Mouse (Mus musculus) heart, embryonic 15.5 days (tissue): ENCODE results near the gene Arl4a. TPM values are rescaled to one million over a fixed set of nuclear protein-coding genes. Genes with fewer than 3 reads are reported as not detected.
A peak's percentile ranks its signal among the peaks of the same experiment; 100 is the strongest.

ENCODE experiments used
- ATAC-seq: fragments of 200-750 bp; cut with Nextera tagmentation; replicated peaks from 2 replicates; pipeline ENCODE4 v1.8.0; 2017; ENCODE audit warnings: low read depth, moderate TSS enrichment; ENCODE audit not compliant: insufficient number of reproducible peaks, insufficient read depth, low FRiP score
- H3K27ac ChIP-seq: fragments of 300-500 bp; sonication (generic); 2 replicates; pipeline ENCODE4 v1.5.1; 2015; ENCODE audit warnings: mild to moderate bottlenecking, inconsistent platforms
- H3K27me3 ChIP-seq: fragments of 300-500 bp; sonication (generic); 2 replicates; pipeline ENCODE4 v1.6.1; 2015; ENCODE audit warnings: inconsistent platforms
- H3K36me3 ChIP-seq: fragments of 300-500 bp; sonication (generic); 2 replicates; pipeline ENCODE4 v1.6.1; 2015; ENCODE audit warnings: mild to moderate bottlenecking, inconsistent platforms
- H3K4me1 ChIP-seq: fragments of 300-500 bp; sonication (generic); replicated peaks from 2 replicates; pipeline ENCODE4 v1.6.1; 2015; ENCODE audit warnings: inconsistent platforms
- H3K4me2 ChIP-seq: fragments of 300-500 bp; sonication (generic); 2 replicates; pipeline ENCODE4 v1.6.1; 2015; ENCODE audit warnings: inconsistent platforms, mild to moderate bottlenecking, moderate library complexity
- H3K4me3 ChIP-seq: fragments of 300-500 bp; sonication (generic); 2 replicates; pipeline ENCODE4 v1.5.1; 2015; ENCODE audit warnings: mild to moderate bottlenecking, inconsistent platforms
- H3K9ac ChIP-seq: fragments of 300-500 bp; sonication (generic); 2 replicates; pipeline ENCODE4 v1.6.1; 2015; ENCODE audit warnings: mild to moderate bottlenecking, inconsistent platforms
- H3K9me3 ChIP-seq: fragments of 300-500 bp; sonication (generic); replicated peaks from 2 replicates; pipeline ENCODE4 v1.6.1; 2016; ENCODE audit warnings: inconsistent platforms
- WGBS: fragments of 180-500 bp; shearing (Covaris S2); methylation state at CpG from one replicate; pipeline ENCODE4 v1.1.7; 2015; ENCODE audit warnings: mixed read lengths; 5-methylcytosine and 5-hydroxymethylcytosine counted together
- polyA plus RNA-seq: library from polyadenylated mRNA; unstranded; fragments of >200 nt; fragmentation: Nextera tagmentation; extraction: Ambion mirVana; gene quantifications from 2 replicates; pipeline ENCODE4 v1.2.1, GENCODE M21; 2015

Gene Arl4a
- polyA plus RNA-seq, 1 experiment from 2014 or later: 33.8 TPM

DNA sequence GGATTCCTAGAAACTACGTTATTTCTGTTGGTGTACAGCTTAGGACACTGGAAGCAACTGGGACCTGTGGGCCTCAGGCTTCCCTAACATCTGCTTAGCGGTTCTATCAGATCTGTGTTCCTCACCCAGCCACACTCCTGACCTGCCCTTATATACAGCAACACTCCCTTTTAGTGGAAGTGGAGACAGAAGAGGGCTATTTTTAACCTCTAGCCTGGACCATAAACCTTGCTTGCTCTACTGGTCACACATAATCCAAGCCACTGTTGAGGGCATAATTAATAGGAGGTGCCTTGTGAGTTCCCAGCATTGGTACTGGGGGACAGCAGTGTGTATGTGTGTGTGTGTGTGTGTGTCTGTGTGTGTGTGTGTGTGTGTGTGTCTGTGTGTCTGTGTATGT, 33.1 kb downstream of the Arl4a start:
- Histone ChIP-seq H3K4me3 (no peak overlapping the region), H3K4me1 (0 out of 2 replicates have a peak, but pooled peaks cover 4% of the 10 kb centered on the region), H3K27me3 (no peaks in the 10 kb centered on the region), H3K4me2 (no peak overlapping the region), H3K27ac (no peak overlapping the region), H3K36me3 (no peaks in the 10 kb centered on the region), H3K9me3 (no peaks in the 10 kb centered on the region), H3K9ac (no peak overlapping the region)
- 42% methylated on average over 2 of the region's 2 CpGs for WGBS
- no peak for ATAC-seq

DNA sequence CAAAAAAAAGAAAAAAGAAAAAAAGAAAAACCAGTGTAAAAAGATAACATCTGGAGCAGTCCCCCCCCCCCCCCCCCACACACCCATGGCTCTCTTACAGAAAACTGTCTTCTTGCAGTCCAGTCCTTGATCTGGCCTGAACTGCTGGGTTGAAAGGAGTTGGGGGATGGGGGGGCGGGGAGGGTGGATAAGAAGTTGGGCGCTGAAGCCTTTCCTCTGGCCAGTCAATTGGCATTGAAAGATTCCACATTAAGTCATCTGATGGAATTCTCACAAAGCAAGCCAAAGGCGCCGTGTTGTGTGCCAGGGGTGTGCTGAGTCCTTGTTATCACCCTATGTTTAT, 39.0 kb downstream of the Arl4a start:
- Histone ChIP-seq H3K9me3 (no peaks in the 10 kb centered on the region), H3K9ac (no peak overlapping the region), H3K4me1 (peaks cover 7% of the 10 kb centered on the region), H3K27me3 (no peaks in the 10 kb centered on the region), H3K36me3 (no peaks in the 10 kb centered on the region), H3K4me2 (no peak overlapping the region), H3K4me3 (no peak overlapping the region), H3K27ac (no peak overlapping the region; the same call in 1 of the 2 replicates)
- 47% methylated on average over 4 of the region's 4 CpGs for WGBS
- no peak for ATAC-seq

DNA sequence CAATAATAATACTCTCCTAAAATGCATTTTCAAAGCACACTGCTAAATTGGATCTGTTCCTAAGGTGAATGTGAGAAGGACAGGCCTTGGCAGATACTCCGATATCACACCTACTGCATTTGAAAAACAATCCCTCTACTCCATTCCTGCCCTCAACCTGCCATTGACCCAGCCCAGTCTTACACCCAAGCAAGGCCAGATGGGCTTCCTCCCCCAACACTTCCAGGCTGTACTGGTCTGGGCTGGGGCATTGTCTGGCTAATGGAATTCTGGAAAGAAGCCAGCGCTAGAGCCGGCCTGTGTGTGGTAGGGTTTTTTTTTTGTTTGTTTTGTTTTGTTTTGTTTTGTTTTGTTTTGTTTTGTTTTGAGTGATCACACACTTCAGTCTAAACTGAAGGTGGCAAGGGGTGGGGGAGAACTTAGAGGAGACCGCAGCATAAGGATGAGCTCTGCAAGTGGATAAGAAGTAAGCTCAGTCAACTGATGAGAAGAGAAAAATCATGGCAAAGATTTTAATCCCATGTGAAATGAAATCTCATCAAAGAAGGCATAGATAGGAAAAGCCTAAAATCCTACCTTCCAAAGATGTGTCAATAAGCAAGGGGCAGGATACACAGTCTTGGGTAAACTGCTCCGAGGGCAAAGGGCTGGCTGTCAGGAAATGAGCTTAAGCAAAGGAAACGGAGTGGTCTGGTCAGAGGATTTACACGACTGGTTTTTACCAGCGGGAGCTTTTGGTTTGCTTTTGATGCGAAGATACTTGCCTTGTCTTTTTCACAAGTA, 39.6 kb downstream of the Arl4a start:
- peaks cover 7% of the 10 kb centered on the region for H3K4me1 ChIP-seq
- H3K27me3 ChIP-seq: no peaks in the 10 kb centered on the region
- H3K36me3 ChIP-seq: no peaks in the 10 kb centered on the region
- 23% methylated on average over 9 of the region's 9 CpGs for WGBS
- no peaks in the 10 kb centered on the region for H3K9me3 ChIP-seq
- no peak overlapping the region for H3K9ac ChIP-seq
- peak; percentile 76 for ATAC-seq
- peak overlapping the region; percentile 32; the same call in 1 of the 2 replicates for H3K27ac ChIP-seq
- no peak overlapping the region for H3K4me3 ChIP-seq
- H3K4me2 ChIP-seq: no peak overlapping the region

DNA sequence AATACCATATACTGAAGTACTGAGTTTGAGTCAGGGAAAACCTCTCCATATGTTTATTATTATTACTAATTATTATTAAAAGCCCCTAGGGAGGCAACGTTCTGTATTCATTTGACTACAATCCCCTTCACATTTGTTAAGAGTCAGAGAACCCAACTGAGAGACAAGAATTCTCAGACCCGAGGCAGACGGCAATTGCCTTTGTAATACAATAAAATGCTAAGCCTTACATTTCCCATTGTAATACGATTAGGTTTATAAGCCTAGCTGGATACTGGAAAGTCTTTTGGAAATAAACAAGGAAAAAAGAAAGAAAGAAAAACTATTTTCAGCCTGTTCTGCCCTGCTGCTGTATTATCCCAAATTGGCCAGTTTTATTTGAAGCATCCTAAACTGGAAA, 40.2 kb downstream of the Arl4a start:
- H3K9ac ChIP-seq: no peak overlapping the region
- 60% methylated on average over 4 of the region's 4 CpGs for WGBS

DNA sequence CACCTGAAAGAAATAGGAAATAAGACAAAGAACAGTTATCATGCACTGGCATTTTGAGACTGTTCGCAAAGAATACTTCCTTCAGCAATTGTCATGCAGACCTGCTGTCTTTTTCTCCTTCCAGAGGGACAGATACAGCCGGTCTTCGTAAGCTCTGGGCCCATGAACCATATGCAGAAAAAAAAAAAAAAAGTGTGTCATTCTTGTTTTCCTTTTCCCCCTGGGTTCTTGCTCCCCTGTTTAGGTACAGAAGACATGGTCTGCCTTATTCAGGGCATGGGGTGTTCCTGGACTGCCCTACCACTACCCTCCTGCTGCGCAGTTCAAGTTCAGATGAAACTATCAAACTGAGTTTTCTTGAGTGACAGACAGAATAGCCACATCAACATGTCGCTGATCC, 41.8 kb downstream of the Arl4a start:
- no peaks in the 10 kb centered on the region for H3K36me3 ChIP-seq
- no peak overlapping the region for H3K9ac ChIP-seq
- H3K9me3 ChIP-seq: no peaks in the 10 kb centered on the region
- no peak for ATAC-seq
- no peak overlapping the region for H3K4me2 ChIP-seq
- no peak overlapping the region for H3K4me3 ChIP-seq
- H3K4me1 ChIP-seq: peaks cover 7% of the 10 kb centered on the region
- H3K27ac ChIP-seq: no peak overlapping the region
- H3K27me3 ChIP-seq: no peaks in the 10 kb centered on the region
- 84% methylated on average over 5 of the region's 5 CpGs for WGBS

More for the DNA sequence above, 40.2 kb downstream of the Arl4a start:
- no peak for ATAC-seq
- Histone ChIP-seq H3K27ac (no peak overlapping the region), H3K4me3 (no peak overlapping the region), H3K4me2 (no peak overlapping the region), H3K9me3 (no peaks in the 10 kb centered on the region), H3K4me1 (peaks cover 7% of the 10 kb centered on the region), H3K27me3 (no peaks in the 10 kb centered on the region), H3K36me3 (no peaks in the 10 kb centered on the region)

DNA sequence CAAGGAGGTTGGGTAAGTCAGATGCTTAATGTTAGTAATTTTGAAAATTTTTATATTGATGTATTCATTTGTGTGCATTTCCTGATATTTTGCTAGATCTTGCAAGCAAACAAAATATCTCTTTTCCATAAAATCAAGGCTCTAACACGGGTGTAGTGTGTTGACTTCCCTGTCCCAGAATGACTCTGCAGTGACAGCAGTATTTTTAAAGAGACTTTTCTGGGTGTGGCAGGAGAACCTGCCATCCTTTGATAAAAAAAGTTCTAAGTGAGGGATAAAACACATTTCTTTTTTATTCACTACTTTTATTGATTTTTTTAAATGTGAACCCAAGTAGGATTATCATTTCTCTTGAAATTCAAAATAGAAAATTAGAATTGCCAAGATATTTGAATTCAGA, 42.2 kb downstream of the Arl4a start:
- no peak for ATAC-seq
- Histone ChIP-seq H3K36me3 (no peaks in the 10 kb centered on the region), H3K27ac (no peak overlapping the region), H3K9ac (no peak overlapping the region), H3K4me1 (peaks cover 7% of the 10 kb centered on the region), H3K4me3 (no peak overlapping the region), H3K27me3 (no peaks in the 10 kb centered on the region), H3K4me2 (no peak overlapping the region), H3K9me3 (no peaks in the 10 kb centered on the region)
- 67% methylated on average over 1 of the region's 1 CpGs for WGBS

DNA sequence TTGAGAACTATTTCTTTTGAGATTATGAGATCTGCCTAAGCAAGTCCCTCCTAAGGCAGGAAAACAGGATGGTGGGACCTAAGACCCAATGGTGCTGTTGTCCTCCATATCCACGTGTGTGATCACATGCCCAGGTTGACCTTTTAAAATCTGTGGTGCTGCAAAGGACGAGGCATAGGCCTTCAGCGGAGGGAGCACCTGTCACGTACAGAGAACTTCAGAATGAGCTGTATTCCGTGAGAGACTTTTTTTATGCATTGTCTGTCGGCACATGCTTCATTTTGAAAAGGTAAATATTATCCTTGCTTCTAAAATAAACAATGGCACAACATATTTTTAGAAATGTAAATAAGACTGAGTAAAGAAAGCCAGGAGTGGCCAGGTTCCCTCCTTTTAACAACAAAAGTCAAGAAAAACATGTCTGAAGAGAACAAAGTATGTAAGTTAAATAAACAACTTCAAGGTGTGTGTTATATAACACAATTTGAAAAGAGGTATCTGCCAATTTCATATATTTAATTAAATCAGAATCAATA, 45.0 kb downstream of the Arl4a start:
- Histone ChIP-seq H3K27me3 (no peaks in the 10 kb centered on the region), H3K9ac (no peak overlapping the region), H3K4me1 (no peaks in the 10 kb centered on the region), H3K4me2 (no peak overlapping the region), H3K36me3 (no peaks in the 10 kb centered on the region), H3K4me3 (no peak overlapping the region), H3K9me3 (no peaks in the 10 kb centered on the region), H3K27ac (no peak overlapping the region)
- ATAC-seq: no peak
- WGBS: 69% methylated on average over 6 of the region's 6 CpGs

DNA sequence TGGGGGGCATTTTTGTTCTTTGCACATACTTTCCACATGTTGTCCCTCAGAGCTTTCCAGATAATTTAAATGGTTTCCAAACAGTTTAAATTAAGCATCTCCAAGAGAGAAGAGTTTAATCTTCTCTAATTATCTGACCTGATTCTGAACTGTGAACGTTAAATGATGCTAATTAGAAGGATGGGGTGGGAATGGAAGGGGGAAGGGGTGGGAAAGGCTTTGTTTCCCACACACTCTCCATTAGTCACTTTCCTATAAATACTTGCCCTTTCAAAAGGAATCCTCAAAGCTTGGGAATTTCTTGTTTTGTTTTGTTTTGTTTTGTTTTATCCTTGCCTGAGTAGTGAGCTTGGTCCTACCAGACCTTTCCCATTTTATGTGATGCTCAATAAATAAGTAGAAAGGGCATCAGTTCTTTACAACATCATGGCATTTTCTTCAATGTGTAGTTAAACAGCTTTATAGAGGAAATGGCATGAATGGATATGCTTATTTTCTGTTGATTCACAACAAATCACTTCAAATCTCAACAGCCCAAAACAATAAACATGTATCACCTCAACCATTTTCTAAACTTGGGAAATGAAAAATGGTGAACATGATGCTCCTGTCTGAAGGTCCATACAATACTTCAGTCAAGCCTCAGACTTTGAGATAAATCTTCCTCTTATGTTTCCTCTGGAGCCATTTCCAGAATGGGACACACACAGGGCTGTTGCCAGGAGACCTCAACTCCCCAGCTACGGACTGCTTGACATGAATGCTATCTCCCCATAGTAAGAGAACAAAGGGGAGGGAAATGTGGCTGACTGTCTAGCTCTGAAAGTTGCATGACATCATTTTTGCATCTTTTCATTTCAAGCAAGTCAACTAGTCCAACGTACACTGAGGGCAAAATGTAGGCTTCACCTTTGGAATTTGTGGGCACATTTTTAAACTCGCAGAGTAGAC, 46.7 kb downstream of the Arl4a start:
- no peaks in the 10 kb centered on the region for H3K9me3 ChIP-seq
- H3K4me3 ChIP-seq: no peak overlapping the region
- H3K4me1 ChIP-seq: no peaks in the 10 kb centered on the region
- H3K27ac ChIP-seq: no peak overlapping the region
- no peak overlapping the region for H3K4me2 ChIP-seq
- no peak overlapping the region for H3K9ac ChIP-seq
- 48% methylated on average over 4 of the region's 4 CpGs for WGBS
- H3K27me3 ChIP-seq: no peaks in the 10 kb centered on the region
- H3K36me3 ChIP-seq: no peaks in the 10 kb centered on the region
- ATAC-seq: no peak

DNA sequence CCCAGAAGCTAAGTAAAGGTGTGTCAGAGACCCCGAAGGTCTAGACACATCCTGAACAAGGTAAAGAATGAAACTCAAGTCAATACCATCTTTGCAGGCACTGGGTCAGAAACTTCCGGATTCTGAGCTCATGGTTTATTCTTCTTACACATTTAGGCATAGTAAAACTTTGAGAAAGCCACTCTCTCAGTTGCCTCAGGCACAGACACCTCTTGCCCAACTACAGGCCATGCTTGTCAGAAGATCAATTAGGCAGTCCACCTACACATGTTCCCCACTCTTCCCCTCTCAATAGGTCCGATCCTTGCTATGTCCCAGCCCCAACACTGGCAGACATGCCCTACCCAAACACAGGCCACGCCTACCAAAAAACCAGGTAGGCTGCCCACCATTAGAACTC, 48.7 kb downstream of the Arl4a start:
- Histone ChIP-seq H3K9me3 (no peaks in the 10 kb centered on the region), H3K27ac (no peak overlapping the region), H3K27me3 (no peaks in the 10 kb centered on the region), H3K36me3 (no peaks in the 10 kb centered on the region), H3K4me1 (no peaks in the 10 kb centered on the region), H3K9ac (no peak overlapping the region), H3K4me3 (no peak overlapping the region), H3K4me2 (no peak overlapping the region)
- WGBS: 89% methylated on average over 4 of the region's 4 CpGs
- ATAC-seq: no peak

DNA sequence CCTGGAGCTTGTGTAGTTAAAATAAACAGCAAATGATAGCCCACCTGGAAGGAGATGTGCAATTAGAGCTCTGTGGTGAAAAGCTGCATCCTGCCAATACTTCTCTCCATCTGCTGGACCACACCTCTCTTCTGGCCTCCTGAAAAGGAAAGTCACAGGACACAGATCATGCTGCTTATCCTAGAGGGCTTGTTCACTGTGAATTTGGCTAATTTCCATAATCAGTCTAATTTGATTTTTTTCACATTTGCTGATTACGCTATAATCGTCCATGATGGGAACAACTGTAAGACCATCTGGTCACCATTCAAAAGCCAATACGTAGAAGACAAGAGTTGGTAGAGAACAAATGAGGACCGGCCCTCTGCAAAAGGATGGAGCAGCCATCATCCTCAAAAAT, 50.6 kb downstream of the Arl4a start:
- no peaks in the 10 kb centered on the region for H3K36me3 ChIP-seq
- WGBS: 86% methylated on average over 4 of the region's 4 CpGs
- no peak for ATAC-seq

DNA sequence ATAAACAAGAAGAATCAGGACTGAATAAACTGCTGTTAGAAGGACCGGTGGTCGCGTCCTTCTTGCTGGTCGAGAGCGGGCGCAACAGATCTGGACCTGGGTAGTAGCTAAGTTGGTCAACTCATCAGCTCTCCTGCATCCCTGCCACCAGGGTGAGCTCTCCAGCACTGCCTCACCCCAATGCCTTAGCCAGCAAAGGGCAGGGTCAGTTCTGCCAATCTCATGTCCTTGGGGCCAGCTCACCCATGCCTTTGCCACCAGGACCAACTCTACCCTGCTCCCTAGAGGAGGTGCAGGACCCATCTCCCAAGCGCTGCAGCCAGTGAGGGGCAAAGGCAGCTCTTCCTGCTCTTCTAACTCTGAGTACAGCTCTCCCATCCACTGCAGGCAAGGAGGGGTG, 52.2 kb downstream of the Arl4a start:
- Histone ChIP-seq H3K4me2 (no peak overlapping the region), H3K9ac (no peak overlapping the region), H3K4me3 (no peak overlapping the region), H3K9me3 (no peaks in the 10 kb centered on the region), H3K4me1 (no peaks in the 10 kb centered on the region), H3K27me3 (no peaks in the 10 kb centered on the region), H3K27ac (no peak overlapping the region), H3K36me3 (no peaks in the 10 kb centered on the region)
- 94% methylated on average over 7 of the region's 7 CpGs for WGBS
- no peak for ATAC-seq

More for the DNA sequence above, 50.6 kb downstream of the Arl4a start:
- Histone ChIP-seq H3K9me3 (no peaks in the 10 kb centered on the region), H3K27me3 (no peaks in the 10 kb centered on the region), H3K4me2 (no peak overlapping the region), H3K9ac (no peak overlapping the region), H3K27ac (no peak overlapping the region), H3K4me1 (no peaks in the 10 kb centered on the region), H3K4me3 (no peak overlapping the region)
